7 mouse cellular contexts compared by ENCODE assay signal in genomic region chr11:120065291-120065690, GRCm38 (mm10). TPM values are rescaled to one million over a fixed set of nuclear protein-coding genes. Genes with fewer than 3 reads are reported as not detected.
DNase-seq lines count a peak whose midpoint lies in the region; ATAC-seq and TF ChIP-seq lines count a peak whose summit lies in the region.

No protein-coding gene starts in this region.

- no peaks in the 10 kb centered on the region for H3K4me1 ChIP-seq in forebrain, embryonic 14.5 days (ENCODE audit: control insufficient read depth, insufficient read depth, low read length)
- H3K4me1 ChIP-seq in intestine, embryonic 16.5 days (ENCODE audit: control insufficient read depth, insufficient read depth, low read length) = peaks cover 12% of the 10 kb centered on the region
- H3K4me1 ChIP-seq in lung, adult 2 months (ENCODE audit: control insufficient read depth, insufficient read depth, low read length) = no peaks in the 10 kb centered on the region

- H3K4me2 ChIP-seq in forebrain, embryonic 14.5 days (ENCODE audit: low read length) = no peak overlapping the region
- H3K4me2 ChIP-seq in intestine, embryonic 16.5 days (ENCODE audit: low read depth, low read length) = no peak overlapping the region

- H3K36me3 ChIP-seq in forebrain, embryonic 14.5 days (ENCODE audit: control insufficient read depth, insufficient read depth, low read length) = peaks cover 71% of the 10 kb centered on the region
- H3K36me3 ChIP-seq in intestine, embryonic 16.5 days (ENCODE audit: control insufficient read depth, insufficient read depth, low read length) = peaks cover 7% of the 10 kb centered on the region

- no peak for TF ChIP-seq POLR2A in lung, adult 2 months (IDR thresholded peaks at IDR 0.05; ENCODE audit: borderline replicate concordance, extremely low read depth, low read depth, low read length)

- TF ChIP-seq CTCF in lung, adult 2 months (IDR thresholded peaks at IDR 0.05; ENCODE audit: insufficient read depth, low read length) = peak; percentile 72

- DNase-seq in urinary bladder, postnatal 25 days (ENCODE audit: low spot score) = peak; percentile 64
- DNase-seq in urinary bladder, adult 18-20 months (ENCODE audit: low spot score in 2 of 2) = no peak
- peak; percentile 69 to 82 for DNase-seq in adrenal gland, postnatal 36 days
- peak; percentile 64 for DNase-seq in forebrain, embryonic 14.5 days (ENCODE audit: low spot score)
- peak; percentile 55 for DNase-seq in lung, adult 2 months
- peak; percentile 9 for DNase-seq in spleen, adult 12 weeks (ENCODE audit: low spot score)

- no peaks in the 10 kb centered on the region for H3K27me3 ChIP-seq in forebrain, embryonic 14.5 days (replicated peaks; ENCODE audit: control insufficient read depth, insufficient read depth, low read length)
- no peaks in the 10 kb centered on the region for H3K27me3 ChIP-seq in intestine, embryonic 16.5 days (replicated peaks; ENCODE audit: control insufficient read depth, insufficient read depth, low read length)

- ATAC-seq in forebrain, embryonic 14.5 days = no peak
- ATAC-seq in intestine, embryonic 16.5 days = peak; percentile 47; the same call in 1 of the 2 replicates

- no peak overlapping the region for H3K27ac ChIP-seq in forebrain, embryonic 14.5 days (ENCODE audit: low read depth, low read length)
- H3K27ac ChIP-seq in intestine, embryonic 16.5 days (ENCODE audit: low read length) = no peak overlapping the region

- WGBS in forebrain, embryonic 14.5 days = 35% methylated on average over 10 of the region's 10 CpGs
- 35% methylated on average over 10 of the region's 10 CpGs for WGBS in intestine, embryonic 16.5 days
- 34% methylated on average over 10 of the region's 10 CpGs for WGBS in lung, adult 2 months

- no peak overlapping the region for H3K4me3 ChIP-seq in forebrain, embryonic 14.5 days (ENCODE audit: low read depth, low read length)
- H3K4me3 ChIP-seq in intestine, embryonic 16.5 days (ENCODE audit: low read length) = no peak overlapping the region
- H3K4me3 ChIP-seq in lung, adult 2 months (replicated peaks; ENCODE audit: extremely low read depth, low read depth, low read length) = no peak overlapping the region

- no peak overlapping the region for H3K9ac ChIP-seq in forebrain, embryonic 14.5 days (ENCODE audit: low read length)
- H3K9ac ChIP-seq in intestine, embryonic 16.5 days (ENCODE audit: low read depth, low read length) = peak overlapping the region; percentile 19; the same call in 1 of the 2 replicates

- H3K9me3 ChIP-seq in forebrain, embryonic 14.5 days (replicated peaks; ENCODE audit: control insufficient read depth, low read length) = no peaks in the 10 kb centered on the region
- H3K9me3 ChIP-seq in intestine, embryonic 16.5 days (ENCODE audit: control insufficient read depth, low read length) = no peaks in the 10 kb centered on the region

RNA-seq across cellular contexts. Expression of gene Aatk, which starts 18.3 kb away (rescaled TPM):
- total RNA-seq in adrenal gland, postnatal 36 days (2021) = 10 to 100 TPM in 1 of 2 experiments, 1 to 10 TPM in 1; 9.2 to 13.2 TPM
- 10.9 and 18.3 TPM in 2 replicates for polyA plus RNA-seq in forebrain, embryonic 14.5 days (2014; fragmentation: Nextera tagmentation; extraction: Ambion mirVana)
- polyA plus RNA-seq in intestine, embryonic 16.5 days (2015; fragmentation: Nextera tagmentation; extraction: Ambion mirVana) = 1.7 and 2.3 TPM in 2 replicates
- polyA plus RNA-seq in lung, adult 2 months (2012; rRNA removed) = 28.9 and 38.7 TPM in 2 replicates

RNA-seq across cellular contexts. Expression of gene Cep131, which starts 21.3 kb away (rescaled TPM):
- total RNA-seq in adrenal gland, postnatal 36 days (2021) = 100 to 1,000 TPM in 1 of 2 experiments, 10 to 100 TPM in 1; 35.5 to 207 TPM
- polyA plus RNA-seq in forebrain, embryonic 14.5 days (2014; fragmentation: Nextera tagmentation; extraction: Ambion mirVana) = 21.7 and 27.2 TPM in 2 replicates
- polyA plus RNA-seq in intestine, embryonic 16.5 days (2015; fragmentation: Nextera tagmentation; extraction: Ambion mirVana) = 12.0 and 12.2 TPM in 2 replicates
- 8.5 and 9.2 TPM in 2 replicates for polyA plus RNA-seq in lung, adult 2 months (2012; rRNA removed)

RNA-seq across cellular contexts. Expression of gene Tepsin, which starts 33.2 kb away (rescaled TPM):
- total RNA-seq in adrenal gland, postnatal 36 days (2021) = 10 to 100 TPM; 11.5 to 12.7 TPM
- 12.4 and 14.6 TPM in 2 replicates for polyA plus RNA-seq in forebrain, embryonic 14.5 days (2014; fragmentation: Nextera tagmentation; extraction: Ambion mirVana)
- polyA plus RNA-seq in intestine, embryonic 16.5 days (2015; fragmentation: Nextera tagmentation; extraction: Ambion mirVana) = 21.1 and 22.5 TPM in 2 replicates
- polyA plus RNA-seq in lung, adult 2 months (2012; rRNA removed) = 29.7 and 32.3 TPM in 2 replicates

RNA-seq across cellular contexts. Expression of gene Ndufaf8, which starts 33.4 kb away (rescaled TPM):
- total RNA-seq in adrenal gland, postnatal 36 days (2021) = 10 to 100 TPM; 59.9 to 69.4 TPM
- polyA plus RNA-seq in forebrain, embryonic 14.5 days (2014; fragmentation: Nextera tagmentation; extraction: Ambion mirVana) = 59.8 and 84.8 TPM in 2 replicates
- polyA plus RNA-seq in intestine, embryonic 16.5 days (2015; fragmentation: Nextera tagmentation; extraction: Ambion mirVana) = 113 and 119 TPM in 2 replicates
- polyA plus RNA-seq in lung, adult 2 months (2012; rRNA removed) = 41.3 and 54.8 TPM in 2 replicates

Comparison
In these comparisons a context has a peak if more than half of its experiments do, and no peak if none do; other contexts are left out.
1. DNase-seq: peak in urinary bladder, postnatal 25 days (single experiment), adrenal gland, postnatal 36 days (2 of 2), forebrain, embryonic 14.5 days (single experiment), lung, adult 2 months (single experiment) and spleen, adult 12 weeks (single experiment); none in urinary bladder, adult 18-20 months (0 of 2).